ENCODE assay signal across 9 mouse cellular contexts in genomic region chr10:75859107-75859746, GRCm38 (mm10). TPM values are rescaled to one million over a fixed set of nuclear protein-coding genes. Genes with fewer than 3 reads are reported as not detected.
DNase-seq lines count a peak whose midpoint lies in the region; ATAC-seq lines count a peak whose summit lies in the region.
"Had no signal": no experiment of that assay in that cellular context is flagged by ENCODE, and none has a peak within 500 bp of the region (broad histone marks: within the 10 kb centered on the region; RNA-seq: fewer than 3 reads in every experiment).

No protein-coding gene starts in this region.

- WGBS in forebrain, embryonic 10.5 days = 2% methylated on average over 26 of the region's 27 CpGs
- WGBS in stomach, embryonic 14.5 days = 3% methylated on average over 27 of the region's 27 CpGs

- H3K9me3 ChIP-seq in forebrain, embryonic 10.5 days = peaks cover 9% of the 10 kb centered on the region
- H3K9me3 ChIP-seq in stomach, embryonic 14.5 days (ENCODE audit: control insufficient read depth, low read depth, low read length) = no peaks in the 10 kb centered on the region

- H3K4me2 ChIP-seq in stomach, embryonic 14.5 days (replicated peaks; ENCODE audit: low read depth, low read length) = peak overlapping the region; percentile 71

- H3K4me1 ChIP-seq in forebrain, embryonic 10.5 days = peaks cover 40% of the 10 kb centered on the region
- peaks cover 10% of the 10 kb centered on the region; the same call in 1 of the 2 replicates for H3K4me1 ChIP-seq in stomach, embryonic 14.5 days (ENCODE audit: control insufficient read depth, insufficient read depth, low read length)

- peak overlapping the region; percentile 100 for H3K27ac ChIP-seq in forebrain, embryonic 10.5 days
- H3K27ac ChIP-seq in stomach, embryonic 14.5 days (ENCODE audit: low read length) = peak overlapping the region; percentile 95; the same call in 1 of the 2 replicates

- H3K27me3 ChIP-seq in forebrain, embryonic 10.5 days (ENCODE audit: poor library complexity, severe bottlenecking) = no peaks in the 10 kb centered on the region
- no peaks in the 10 kb centered on the region for H3K27me3 ChIP-seq in stomach, embryonic 14.5 days (ENCODE audit: control insufficient read depth, insufficient read depth, low read length)

- H3K4me3 ChIP-seq in forebrain, embryonic 10.5 days = peak overlapping the region; percentile 88
- H3K4me3 ChIP-seq in stomach, embryonic 14.5 days (ENCODE audit: low read depth, low read length) = peak overlapping the region; percentile 63

- DNase-seq in left cerebral cortex, postnatal 4 days = peak; percentile 70
- no peak for DNase-seq in left cerebral cortex, adult 11 months (ENCODE audit: low spot score)
- peak; percentile 53 for DNase-seq in adrenal gland, postnatal 14 days
- peak; percentile 78 for DNase-seq in forebrain, embryonic 10.5 days (ENCODE audit: extremely low spot score, low spot score)
- DNase-seq in kidney, adult 18-20 months = peak; percentile 50
- peak; percentile 43 for DNase-seq in lung, postnatal 10 days
- DNase-seq in c-Kit-positive CD71-positive TER-119-positive erythroid progenitor cells, embryonic 14.5 days (ENCODE audit: low spot score) = no peak

- peaks cover 39% of the 10 kb centered on the region for H3K36me3 ChIP-seq in forebrain, embryonic 10.5 days (replicated peaks)
- peaks cover 17% of the 10 kb centered on the region; the same call in 1 of the 2 replicates for H3K36me3 ChIP-seq in stomach, embryonic 14.5 days (ENCODE audit: control insufficient read depth, insufficient read depth, low read length)

- peak overlapping the region; percentile 79; the same call in 1 of the 2 replicates for H3K9ac ChIP-seq in stomach, embryonic 14.5 days (replicated peaks; ENCODE audit: low read depth, low read length)

- intact Hi-C loops in left cerebral cortex, postnatal 4 days (cut with DNase I) = no loop called here

- peak; percentile 54 for ATAC-seq in stomach, embryonic 14.5 days (ENCODE audit: insufficient number of reproducible peaks, insufficient read depth, low FRiP score, low read depth)

RNA-seq across cellular contexts. Expression of gene Mif, which starts 0.8 kb away (rescaled TPM):
- 100 to 1,000 TPM; 844 to 864 TPM for total RNA-seq in left cerebral cortex, postnatal 4 days (2021)
- total RNA-seq in adrenal gland, postnatal 14 days (2021) = 259 and 296 TPM in 2 replicates
- 3,631 and 3,763 TPM in 2 replicates for polyA plus RNA-seq in forebrain, embryonic 10.5 days (2016; fragmentation: Nextera tagmentation; extraction: Ambion mirVana)
- 1,950 and 2,198 TPM in 2 replicates for polyA plus RNA-seq in stomach, embryonic 14.5 days (2014; fragmentation: Nextera tagmentation; extraction: Ambion mirVana)

RNA-seq across cellular contexts. Expression of gene Gstt2, which starts 22.0 kb away (rescaled TPM):
- 1 to 10 TPM; 3.6 to 4.3 TPM for total RNA-seq in left cerebral cortex, postnatal 4 days (2021)
- 33.3 and 40.9 TPM in 2 replicates for total RNA-seq in adrenal gland, postnatal 14 days (2021)
- 7.3 and 8.3 TPM in 2 replicates for polyA plus RNA-seq in forebrain, embryonic 10.5 days (2016; fragmentation: Nextera tagmentation; extraction: Ambion mirVana)
- polyA plus RNA-seq in stomach, embryonic 14.5 days (2014; fragmentation: Nextera tagmentation; extraction: Ambion mirVana) = 43.5 and 47.4 TPM in 2 replicates

RNA-seq across cellular contexts. Expression of gene Derl3, which starts 34.0 kb away (rescaled TPM):
- total RNA-seq in left cerebral cortex, postnatal 4 days (2021) = 1 to 10 TPM; 2.1 to 2.7 TPM
- total RNA-seq in adrenal gland, postnatal 14 days (2021) = 1.8 and 1.9 TPM in 2 replicates
- 1.8 and 2.4 TPM in 2 replicates for polyA plus RNA-seq in forebrain, embryonic 10.5 days (2016; fragmentation: Nextera tagmentation; extraction: Ambion mirVana)
- 2.3 and 3.3 TPM in 2 replicates for polyA plus RNA-seq in stomach, embryonic 14.5 days (2014; fragmentation: Nextera tagmentation; extraction: Ambion mirVana)

RNA-seq across cellular contexts. Expression of gene Gstt4, which starts 36.9 kb away (rescaled TPM):
- total RNA-seq in left cerebral cortex, postnatal 4 days (2021) = not detected
- total RNA-seq in adrenal gland, postnatal 14 days (2021) = 0.59 and 0.79 TPM in 2 replicates
- polyA plus RNA-seq in forebrain, embryonic 10.5 days (2016; fragmentation: Nextera tagmentation; extraction: Ambion mirVana) = not detected in 2 replicates
- not detected in 2 replicates for polyA plus RNA-seq in stomach, embryonic 14.5 days (2014; fragmentation: Nextera tagmentation; extraction: Ambion mirVana)
- total RNA-seq: heart, postnatal 36 days had no signal

Comparison
In these comparisons a context has a peak if more than half of its experiments do, and no peak if none do; other contexts are left out.
1. DNase-seq: peak in left cerebral cortex, postnatal 4 days (single experiment), adrenal gland, postnatal 14 days (single experiment), forebrain, embryonic 10.5 days (single experiment), kidney, adult 18-20 months (single experiment) and lung, postnatal 10 days (single experiment); none in left cerebral cortex, adult 11 months (single experiment) and c-Kit-positive CD71-positive TER-119-positive erythroid progenitor cells, embryonic 14.5 days (single experiment).